Mouse (Mus musculus) kidney, postnatal 10 days (tissue): ENCODE measurements around the gene 4930550C14Rik.

Experiments used
- DNase-seq: peaks from one replicate; pipeline ENCODE4 v3.0.0; 2021; ENCODE audit warnings: mixed read lengths

Gene 4930550C14Rik

GRCm38 (mm10) chr9:53402291-53402711, at the start of gene 4930550C14Rik:
TSS of gene 4930550C14Rik (plus strand) at chr9:53402325.
- DNase-seq: peak; percentile 76

- DNase-seq: no peak
Observed at GRCm38 (mm10) chr9:53353161-53353560, 49.0 kb upstream of the 4930550C14Rik start.

GRCm38 (mm10) chr9:53356219-53357155, 45.6 kb upstream of the 4930550C14Rik start:
- DNase-seq: no peak

GRCm38 (mm10) chr9:53371339-53371738, 30.8 kb upstream of the 4930550C14Rik start:
- no peak for DNase-seq

GRCm38 (mm10) chr9:53375907-53376306, 26.2 kb upstream of the 4930550C14Rik start:
- no peak for DNase-seq

GRCm38 (mm10) chr9:53376820-53377219, 25.3 kb upstream of the 4930550C14Rik start:
- no peak for DNase-seq

- DNase-seq: no peak
Observed at GRCm38 (mm10) chr9:53377597-53377996, 24.5 kb upstream of the 4930550C14Rik start.

GRCm38 (mm10) chr9:53378171-53378570, 24.0 kb upstream of the 4930550C14Rik start:
- DNase-seq: no peak

- no peak for DNase-seq
Observed at GRCm38 (mm10) chr9:53380595-53380994, 21.5 kb upstream of the 4930550C14Rik start.

- no peak for DNase-seq
Observed at GRCm38 (mm10) chr9:53381113-53381615, 21.0 kb upstream of the 4930550C14Rik start.

- DNase-seq: peak; percentile 88
Observed at GRCm38 (mm10) chr9:53383951-53384866, 17.9 kb upstream of the 4930550C14Rik start, which contains the start of gene Kdelc2. TSS of gene Kdelc2 (plus strand) at chr9:53384025.

GRCm38 (mm10) chr9:53384873-53385272, 17.3 kb upstream of the 4930550C14Rik start:
- DNase-seq: peak; percentile 36

- DNase-seq: no peak
Observed at GRCm38 (mm10) chr9:53387431-53387830, 14.7 kb upstream of the 4930550C14Rik start.

GRCm38 (mm10) chr9:53389109-53389508, 13.0 kb upstream of the 4930550C14Rik start:
- DNase-seq: no peak

GRCm38 (mm10) chr9:53390136-53390535, 12.0 kb upstream of the 4930550C14Rik start:
- DNase-seq: no peak

- DNase-seq: no peak
Observed at GRCm38 (mm10) chr9:53397685-53398387, 4.3 kb upstream of the 4930550C14Rik start.

GRCm38 (mm10) chr9:53398388-53398700, 3.8 kb upstream of the 4930550C14Rik start:
- peak; percentile 80 for DNase-seq

- no peak for DNase-seq
Observed at GRCm38 (mm10) chr9:53399537-53399936, 2.6 kb upstream of the 4930550C14Rik start.

- DNase-seq: no peak
Observed at GRCm38 (mm10) chr9:53400696-53401095, 1.4 kb upstream of the 4930550C14Rik start.

GRCm38 (mm10) chr9:53401146-53401545, 979 bp upstream of the 4930550C14Rik start:
- DNase-seq: peak; percentile 41

- DNase-seq: no peak
Observed at GRCm38 (mm10) chr9:53402991-53403390, 866 bp downstream of the 4930550C14Rik start.

- no peak for DNase-seq
Observed at GRCm38 (mm10) chr9:53404050-53404752, 2.1 kb downstream of the 4930550C14Rik start.
